Mouse (Mus musculus) liver, embryonic 14.5 days (tissue): ENCODE measurements around the gene Rngtt. TPM values are rescaled to one million over a fixed set of nuclear protein-coding genes. Genes with fewer than 3 reads are reported as not detected.

Experiments
- ATAC-seq: fragments of 200-750 bp; cut with Nextera tagmentation; 2 replicates; pipeline ENCODE4 v1.8.0; 2017; ENCODE audit warnings: moderate number of reproducible peaks, mild to moderate bottlenecking, moderate library complexity; ENCODE audit not compliant: insufficient read depth
- DNase-seq, 3 experiments: peaks; one replicate each; pipeline ENCODE4 v3.0.0-alpha.2; 2012 to 2013; ENCODE audit warnings: low read depth in 3 of 3, low spot score in 3 of 3
- H3K27ac ChIP-seq: fragments of 300-500 bp; sonication (generic); 2 replicates; pipeline ENCODE4 v1.5.1; 2014; ENCODE audit warnings: moderate library complexity, mild to moderate bottlenecking, control low read depth, inconsistent platforms
- H3K27me3 ChIP-seq: fragments of 300-500 bp; sonication (generic); 2 replicates; pipeline ENCODE4 v1.6.1; 2014; ENCODE audit warnings: mild to moderate bottlenecking, low read length, moderate library complexity; ENCODE audit not compliant: control insufficient read depth, insufficient read depth
- H3K36me3 ChIP-seq: fragments of 300-500 bp; sonication (generic); replicated peaks from 2 replicates; pipeline ENCODE4 v1.6.1; 2014; ENCODE audit warnings: low read depth; ENCODE audit not compliant: control insufficient read depth, insufficient read depth
- H3K4me1 ChIP-seq, 2 experiments: fragments of 200-500 bp in 1 of 2; fragments of 300-500 bp in 1 of 2; sonication (generic) in 1 of 2; replicated peaks; 2 replicates each; pipeline ENCODE4 v1.6.1; 2012 to 2014; ENCODE audit warnings: antibody characterized with exemption in 1 of 2, inconsistent platforms in 1 of 2, low read length in 1 of 2; ENCODE audit not compliant: control insufficient read depth in 2 of 2, insufficient read depth in 2 of 2
- H3K4me2 ChIP-seq: fragments of 300-500 bp; sonication (generic); 2 replicates; pipeline ENCODE4 v1.6.1; 2014; ENCODE audit warnings: low read depth, mild to moderate bottlenecking, control low read depth, moderate library complexity
- H3K4me3 ChIP-seq, 2 experiments: fragments of 200-500 bp in 1 of 2; fragments of 300-500 bp in 1 of 2; sonication (generic) in 1 of 2; 2 replicates each; pipeline ENCODE4 v1.5.1; 2012 to 2014; ENCODE audit warnings: low read depth in 2 of 2, low read length in 2 of 2, mild to moderate bottlenecking in 2 of 2, control low read depth in 1 of 2, inconsistent platforms in 1 of 2, moderate library complexity in 1 of 2; ENCODE audit not compliant: insufficient read depth in 1 of 2
- H3K9ac ChIP-seq: fragments of 300-500 bp; sonication (generic); replicated peaks from 2 replicates; pipeline ENCODE4 v1.6.1; 2014; ENCODE audit warnings: mild to moderate bottlenecking, control low read depth, moderate library complexity
- H3K9me3 ChIP-seq: fragments of 300-500 bp; sonication (generic); 2 replicates; pipeline ENCODE4 v1.6.1; 2016; ENCODE audit warnings: low read length, mixed read lengths; ENCODE audit not compliant: control insufficient read depth
- CTCF ChIP-seq: IDR thresholded peaks from 2 replicates; pipeline ENCODE4 v1.5.1; 2016; ENCODE audit warnings: antibody characterized with exemption, low read depth, control low read depth
- EP300 ChIP-seq: IDR thresholded peaks from 2 replicates; pipeline ENCODE4 v1.6.1; 2016; ENCODE audit warnings: antibody characterized with exemption, low read depth
- WGBS: fragments of 180-500 bp; shearing (Covaris S2); extraction: QIAGEN DNeasy Blood & Tissue Kit; methylation state at CpG from one replicate; pipeline ENCODE4 v1.1.7; 2014; ENCODE audit not compliant: insufficient replicate concordance; 5-methylcytosine and 5-hydroxymethylcytosine counted together
- polyA plus RNA-seq, 2 experiments: library from polyadenylated mRNA; depleted of rRNA in 1 of 2; stranded (reverse) in 1 of 2; unstranded in 1 of 2; fragments of >200 nt; fragmentation: Nextera tagmentation in 1 of 2; extraction: Ambion mirVana in 1 of 2; gene quantifications; 2 replicates each; pipeline versions ENCODE4 v1.2.1 to v1.2.3; 2012 to 2014

Rngtt gene
- polyA plus RNA-seq, 2 experiments, result 4.3 to 12.6 TPM

- no peak overlapping the region for H3K4me3 ChIP-seq
- no peak overlapping the region; the same call in 1 of the 2 replicates for H3K27ac ChIP-seq
- no peak overlapping the region for H3K9ac ChIP-seq
- TF ChIP-seq CTCF (no peak), EP300 (0 out of 2 replicates have a peak, but pooled peaks have one; percentile 9)
- DNase-seq, result no peak
- peaks cover 5 to 9% of the 10 kb centered on the region in 2 experiments for H3K4me1 ChIP-seq
- no peaks in the 10 kb centered on the region for H3K27me3 ChIP-seq
- 31% methylated on average over 1 of the region's 1 CpGs for WGBS
- H3K9me3 ChIP-seq, result no peaks in the 10 kb centered on the region
- H3K4me2 ChIP-seq, result no peak overlapping the region
- no peaks in the 10 kb centered on the region for H3K36me3 ChIP-seq
- peak; percentile 28; the same call in 1 of the 2 replicates for ATAC-seq
Measured at GRCm38 (mm10) chr4:33486050-33486449, 175.9 kb downstream of the Rngtt start.

DNA sequence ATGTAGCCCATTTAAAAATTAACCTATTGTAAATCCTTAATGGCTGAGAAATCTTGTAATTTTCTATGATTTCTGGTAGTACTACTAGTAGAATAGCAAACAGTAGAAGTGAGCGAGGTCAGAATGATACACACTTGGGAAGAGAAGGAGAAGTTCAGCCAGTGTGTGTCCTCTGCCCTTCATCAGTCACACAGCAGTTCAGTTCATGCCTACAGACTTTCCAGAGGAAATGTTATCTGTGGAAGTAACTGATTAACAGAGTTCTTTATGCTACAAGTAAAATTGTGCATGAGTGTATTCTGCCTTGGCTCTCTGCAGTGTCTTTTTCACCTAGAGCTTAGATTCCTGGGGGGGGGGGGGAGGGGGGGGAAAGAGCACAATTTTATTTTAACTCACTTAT lies 181.0 kb downstream of the Rngtt start:
- H3K4me3 ChIP-seq, result no peak overlapping the region
- H3K4me1 ChIP-seq, result peaks cover 3 to 10% of the 10 kb centered on the region in 2 experiments
- H3K27me3 ChIP-seq, result no peaks in the 10 kb centered on the region
- ATAC-seq (no peak), DNase-seq (no peak)
- no peak overlapping the region for H3K9ac ChIP-seq
- H3K9me3 ChIP-seq, result no peaks in the 10 kb centered on the region
- H3K27ac ChIP-seq, result no peak overlapping the region
- TF ChIP-seq CTCF, result no peak
- no peak for TF ChIP-seq EP300
- no peaks in the 10 kb centered on the region for H3K36me3 ChIP-seq
- no peak overlapping the region for H3K4me2 ChIP-seq
- 50% methylated on average over 1 of the region's 1 CpGs for WGBS

- Histone ChIP-seq H3K36me3 (no peaks in the 10 kb centered on the region), H3K9me3 (no peaks in the 10 kb centered on the region), H3K27ac (no peak overlapping the region), H3K4me1 (peaks cover 2 to 10% of the 10 kb centered on the region in 2 experiments; a peak in 1 of 4 replicates), H3K9ac (no peak overlapping the region), H3K4me3 (no peak overlapping the region), H3K27me3 (no peaks in the 10 kb centered on the region), H3K4me2 (no peak overlapping the region)
- WGBS, result 89% methylated on average over 2 of the region's 2 CpGs
- DNase-seq, result no peak
- no peak for ATAC-seq
- no peak for TF ChIP-seq EP300
- TF ChIP-seq CTCF, result no peak
Measured at GRCm38 (mm10) chr4:33494377-33494776, 184.3 kb downstream of the Rngtt start.

- H3K27ac ChIP-seq, result no peak overlapping the region
- DNase-seq, result no peak
- H3K4me2 ChIP-seq, result no peak overlapping the region
- H3K36me3 ChIP-seq, result peaks cover 3% of the 10 kb centered on the region
- no peaks in the 10 kb centered on the region for H3K9me3 ChIP-seq
- no peak overlapping the region for H3K4me3 ChIP-seq
- H3K27me3 ChIP-seq, result no peaks in the 10 kb centered on the region
- no peak overlapping the region for H3K9ac ChIP-seq
- TF ChIP-seq EP300 (no peak), CTCF (no peak)
- ATAC-seq, result no peak
- 66% methylated on average over 2 of the region's 2 CpGs for WGBS
- H3K4me1 ChIP-seq, result peaks cover 2 to 6% of the 10 kb centered on the region in 2 experiments; a peak in 1 of 4 replicates
Measured at GRCm38 (mm10) chr4:33496985-33497384, 186.9 kb downstream of the Rngtt start.

DNA sequence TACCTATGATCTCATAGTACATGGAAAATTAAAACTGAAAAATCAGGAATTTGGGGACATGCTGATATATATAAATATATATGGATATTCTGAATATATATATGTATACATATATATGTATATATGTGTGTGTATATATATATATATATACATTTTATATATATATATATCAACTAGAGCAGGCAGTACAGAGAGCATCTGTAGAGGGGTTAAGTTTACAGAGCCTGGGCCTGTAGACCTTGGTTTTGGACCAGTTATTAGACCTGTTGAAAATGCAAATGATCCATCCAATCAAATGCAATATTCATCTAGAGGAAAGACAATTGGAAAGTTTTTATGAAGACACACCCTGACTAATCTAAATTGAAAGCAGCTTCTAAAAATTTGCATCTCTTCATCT lies 187.5 kb downstream of the Rngtt start:
- Histone ChIP-seq H3K9ac (no peak overlapping the region), H3K4me1 (peaks cover 2 to 6% of the 10 kb centered on the region in 2 experiments; a peak in 1 of 4 replicates), H3K4me3 (no peak overlapping the region), H3K9me3 (no peaks in the 10 kb centered on the region), H3K36me3 (peaks cover 3% of the 10 kb centered on the region), H3K4me2 (no peak overlapping the region), H3K27ac (no peak overlapping the region), H3K27me3 (no peaks in the 10 kb centered on the region)
- no peak for DNase-seq
- TF ChIP-seq CTCF (no peak), EP300 (no peak)
- ATAC-seq, result no peak
